16 mouse cellular contexts compared by ENCODE assay signal in genomic region chr11:107766932-107767331, GRCm38 (mm10). TPM values are rescaled to one million over a fixed set of nuclear protein-coding genes. Genes with fewer than 3 reads are reported as not detected.
A peak's percentile ranks its signal among the peaks of the same experiment; 100 is the strongest.
DNase-seq lines count a peak whose midpoint lies in the region; ATAC-seq lines count a peak whose summit lies in the region.
"Had no signal": no experiment of that assay in that cellular context is flagged by ENCODE, and none has a peak within 500 bp of the region (broad histone marks: within the 10 kb centered on the region; RNA-seq: fewer than 3 reads in every experiment).

No protein-coding gene starts in this region.

- H3K9me3 ChIP-seq in neural tube, embryonic 12.5 days, result no peaks in the 10 kb centered on the region
- H3K9me3 ChIP-seq: embryonic facial prominence, embryonic 15.5 days; neural tube, embryonic 13.5 days had no signal

- no peaks in the 10 kb centered on the region for H3K36me3 ChIP-seq in neural tube, embryonic 12.5 days
- H3K36me3 ChIP-seq: embryonic facial prominence, embryonic 15.5 days had no signal

- ATAC-seq in neural tube, embryonic 12.5 days (ENCODE audit: low FRiP score, low read depth), result no peak
- ATAC-seq in megakaryocyte, adult 5-6 weeks (ENCODE audit: poor library complexity, severe bottlenecking), result no peak
- ATAC-seq: liver, postnatal 0 days had no signal

- WGBS in neural tube, embryonic 12.5 days, result 69% methylated on average over 12 of the region's 12 CpGs

- H3K27ac ChIP-seq in neural tube, embryonic 12.5 days, result 0 out of 2 replicates have a peak overlapping the region, but pooled peaks have one; percentile 10
- H3K27ac ChIP-seq: embryonic facial prominence, embryonic 15.5 days; macrophage had no signal

- no peak overlapping the region for H3K9ac ChIP-seq in neural tube, embryonic 12.5 days
- H3K9ac ChIP-seq: embryonic facial prominence, embryonic 15.5 days; liver, postnatal 0 days; neural tube, embryonic 13.5 days had no signal

- DNase-seq in neural tube, embryonic 10.5 days (ENCODE audit: extremely low spot score, low spot score), result no peak
- DNase-seq in kidney, adult 11 months, result peak; percentile 70
- peak; percentile 73 to 78 for DNase-seq in kidney, postnatal 36 days
- DNase-seq in left cerebral cortex, adult 8-10 months (ENCODE audit: low spot score in 2 of 2), result no peak
- DNase-seq in layer of hippocampus, postnatal 10 days (ENCODE audit: low spot score in 2 of 2), result no peak
- DNase-seq: adrenal gland, postnatal 10 days; heart, adult 11 months; heart, postnatal 14 days; liver, postnatal 0 days; thymus, postnatal 36 days had no signal

- no peak overlapping the region for H3K4me3 ChIP-seq in neural tube, embryonic 12.5 days
- H3K4me3 ChIP-seq: embryonic facial prominence, embryonic 15.5 days; neural tube, embryonic 13.5 days had no signal

- H3K4me2 ChIP-seq in neural tube, embryonic 12.5 days (replicated peaks), result no peak overlapping the region
- H3K4me2 ChIP-seq: embryonic facial prominence, embryonic 15.5 days; neural tube, embryonic 13.5 days had no signal

- peaks cover 44% of the 10 kb centered on the region for H3K4me1 ChIP-seq in neural tube, embryonic 12.5 days

- H3K27me3 ChIP-seq in neural tube, embryonic 12.5 days (replicated peaks), result no peaks in the 10 kb centered on the region
- H3K27me3 ChIP-seq: embryonic facial prominence, embryonic 15.5 days; neural tube, embryonic 13.5 days had no signal

RNA-seq across cellular contexts. Expression of gene Cacng4, which starts 27.4 kb away (rescaled TPM):
- polyA plus RNA-seq in neural tube, embryonic 12.5 days (2016; fragmentation: Nextera tagmentation; extraction: Ambion mirVana), result 46.5 and 48.3 TPM in 2 replicates
- total RNA-seq in megakaryocyte, adult 5-6 weeks (2015), result not detected in 2 replicates
- not detected in 2 replicates for total RNA-seq in megakaryocyte, adult 5-6 weeks (2017)
- 10 to 100 TPM; 38.7 to 48.6 (median 46.1) TPM for total RNA-seq in left cerebral cortex, adult 8-10 months (2022)
- 10 to 100 TPM; 73.0 to 74.9 TPM for total RNA-seq in layer of hippocampus, postnatal 10 days (2021)
- polyA plus RNA-seq: liver, postnatal 0 days; macrophage had no signal

RNA-seq across cellular contexts. Expression of gene Cacng1, which starts 50.6 kb away (rescaled TPM):
- 1.5 and 1.8 TPM in 2 replicates for polyA plus RNA-seq in neural tube, embryonic 12.5 days (2016; fragmentation: Nextera tagmentation; extraction: Ambion mirVana)
- total RNA-seq in megakaryocyte, adult 5-6 weeks (2015), result not detected in 2 replicates
- total RNA-seq in megakaryocyte, adult 5-6 weeks (2017), result not detected in 2 replicates
- total RNA-seq in left cerebral cortex, adult 8-10 months (2022), result under 1 TPM in 3 of 4 experiments, not detected in 1; 0.30 to 0.59 (median 0.37) TPM
- under 1 TPM in 1 of 2 experiments, not detected in 1; 0.27 TPM for total RNA-seq in layer of hippocampus, postnatal 10 days (2021)
- total RNA-seq: heart, postnatal 14 days; layer of hippocampus, adult 8-10 months had no signal
- polyA plus RNA-seq: macrophage had no signal

Comparison
In these comparisons a context has a peak if more than half of its experiments do, and no peak if none do; other contexts are left out.
1. DNase-seq: peak in kidney, adult 11 months (single experiment) and kidney, postnatal 36 days (2 of 2); none in neural tube, embryonic 10.5 days (single experiment), left cerebral cortex, adult 8-10 months (0 of 2) and layer of hippocampus, postnatal 10 days (0 of 2).
2. RNA of gene Cacng4, which starts 27.4 kb away (total RNA-seq): 73.0 to 74.9 TPM in layer of hippocampus, postnatal 10 days and 38.7 to 48.6 TPM in left cerebral cortex, adult 8-10 months; not detected in megakaryocyte, adult 5-6 weeks; every median in the first group is over 10 times any median in the second.